Mouse (Mus musculus): ENCODE measurements around the gene Pdhb. TPM values are rescaled to one million over a fixed set of nuclear protein-coding genes. Genes with fewer than 3 reads are reported as not detected.

Gene Pdhb
- polyA plus RNA-seq, 1 experiment from 2014 or later, result 176 TPM

DNA sequence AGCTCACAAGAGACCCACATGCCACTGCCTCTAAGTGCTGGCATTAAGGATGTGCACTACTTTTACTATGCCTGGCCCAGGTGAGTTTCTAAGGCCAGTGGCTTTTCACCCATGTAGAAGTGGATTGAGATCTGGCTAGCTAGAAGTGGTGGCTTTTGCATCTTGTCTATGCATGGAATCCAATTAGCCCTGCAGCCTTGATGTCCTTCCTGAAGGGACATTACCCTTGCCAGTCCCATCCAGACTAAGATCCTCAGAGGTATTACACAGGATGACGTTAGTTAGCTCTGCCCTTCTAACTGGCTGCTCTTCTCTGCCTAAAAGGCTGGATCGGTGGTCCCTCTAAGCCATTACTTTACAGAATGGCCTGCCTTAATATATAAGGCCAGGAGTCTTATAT, 40.2 kb upstream of the Pdhb start:
- Histone ChIP-seq H3K9ac (no peak overlapping the region), H3K36me3 (no peaks in the 10 kb centered on the region), H3K27ac (no peak overlapping the region), H3K4me1 (no peaks in the 10 kb centered on the region; the same call in 1 of the 2 replicates), H3K4me2 (no peak overlapping the region), H3K4me3 (replicated peaks) (no peak overlapping the region), H3K9me3 (no peaks in the 10 kb centered on the region), H3K27me3 (replicated peaks) (no peaks in the 10 kb centered on the region)
- 78% methylated on average over 2 of the region's 2 CpGs for WGBS
- ATAC-seq (ENCODE audit: insufficient read depth, low FRiP score, low read depth), result no peak

DNA sequence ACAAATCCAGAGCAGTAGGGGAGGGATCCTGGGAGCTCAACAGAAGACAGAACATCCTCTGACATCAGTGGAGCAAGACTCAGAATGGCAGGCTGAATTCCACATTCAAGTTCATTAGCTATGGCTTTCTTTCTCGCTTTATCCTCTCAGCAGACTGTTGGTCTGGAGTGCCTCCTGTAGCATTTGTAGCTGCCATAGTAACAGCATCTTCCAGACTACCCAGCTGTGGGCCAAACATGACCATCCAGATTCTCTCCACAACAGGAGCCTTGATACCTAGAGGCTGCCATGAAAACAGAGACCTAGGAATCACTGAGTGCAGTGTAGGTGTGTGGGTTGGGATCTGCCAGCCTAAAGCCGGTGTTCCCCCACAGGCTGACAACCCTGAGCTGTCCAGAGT, 37.1 kb upstream of the Pdhb start:
- Histone ChIP-seq H3K4me1 (peaks cover 2% of the 10 kb centered on the region; the same call in 1 of the 2 replicates), H3K4me3 (replicated peaks) (no peak overlapping the region), H3K9ac (no peak overlapping the region), H3K4me2 (no peak overlapping the region), H3K36me3 (no peaks in the 10 kb centered on the region), H3K27ac (no peak overlapping the region), H3K9me3 (no peaks in the 10 kb centered on the region), H3K27me3 (replicated peaks) (no peaks in the 10 kb centered on the region)
- whole genome bisulfite sequencing, result 86% methylated on average over 2 of the region's 2 CpGs
- no peak for ATAC-seq (ENCODE audit: insufficient read depth, low FRiP score, low read depth)

DNA sequence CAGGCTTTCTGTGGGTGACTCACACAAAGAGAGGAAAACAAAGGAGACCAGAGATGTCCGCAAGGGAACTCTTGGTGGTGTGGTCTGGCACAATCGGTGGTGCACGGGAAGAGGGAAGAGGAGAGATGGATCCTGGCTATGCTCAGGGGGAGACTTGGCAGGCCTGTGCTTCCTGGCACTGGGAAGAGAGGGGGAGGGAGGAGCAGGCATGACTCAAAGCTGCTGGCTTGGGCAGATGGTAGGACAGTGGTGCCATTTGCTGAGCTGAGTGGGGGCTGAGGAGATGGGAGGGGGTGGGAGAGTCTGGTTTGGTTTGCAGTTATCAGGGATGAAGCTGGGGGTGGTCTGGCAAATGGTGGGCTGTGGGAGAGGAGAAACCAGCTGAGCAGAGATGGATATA, 36.1 kb upstream of the Pdhb start:
- WGBS, result 56% methylated on average over 3 of the region's 3 CpGs
- 0 out of 2 replicates have a peak, but pooled peaks cover 2% of the 10 kb centered on the region for H3K4me1 ChIP-seq
- no peaks in the 10 kb centered on the region for H3K36me3 ChIP-seq
- H3K9me3 ChIP-seq, result no peaks in the 10 kb centered on the region
- no peak overlapping the region for H3K4me3 ChIP-seq (replicated peaks)
- no peaks in the 10 kb centered on the region for H3K27me3 ChIP-seq (replicated peaks)
- H3K27ac ChIP-seq, result no peak overlapping the region
- H3K9ac ChIP-seq, result no peak overlapping the region
- ATAC-seq (ENCODE audit: insufficient read depth, low FRiP score, low read depth), result no peak
- H3K4me2 ChIP-seq, result no peak overlapping the region

DNA sequence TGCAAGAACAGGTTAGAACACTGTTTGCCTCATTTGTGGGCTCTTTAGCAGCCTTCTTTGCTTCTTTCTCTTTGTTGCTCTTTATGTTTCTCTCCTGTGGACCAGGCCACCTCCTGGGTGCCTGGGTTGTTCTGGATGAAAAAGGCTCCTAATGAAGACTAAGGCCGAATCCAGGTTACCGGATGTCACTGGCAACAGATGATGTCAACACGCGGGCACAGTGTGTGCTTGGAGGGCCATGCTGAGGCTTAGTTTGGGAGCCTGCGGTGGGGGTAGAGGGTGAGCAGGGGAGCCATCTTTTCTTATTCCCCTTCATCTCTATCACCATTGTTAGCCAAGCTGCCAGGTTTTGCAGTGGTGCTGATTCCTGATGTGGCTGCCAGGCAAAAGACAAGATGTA, 34.7 kb upstream of the Pdhb start:
- ATAC-seq (ENCODE audit: insufficient read depth, low FRiP score, low read depth), result no peak
- no peak overlapping the region for H3K4me2 ChIP-seq
- H3K4me1 ChIP-seq, result 0 out of 2 replicates have a peak, but pooled peaks cover 2% of the 10 kb centered on the region
- no peaks in the 10 kb centered on the region for H3K36me3 ChIP-seq
- no peak overlapping the region for H3K9ac ChIP-seq
- no peak overlapping the region for H3K27ac ChIP-seq
- 76% methylated on average over 5 of the region's 5 CpGs for WGBS
- H3K9me3 ChIP-seq, result no peaks in the 10 kb centered on the region
- H3K27me3 ChIP-seq (replicated peaks), result no peaks in the 10 kb centered on the region
- H3K4me3 ChIP-seq (replicated peaks), result no peak overlapping the region

DNA sequence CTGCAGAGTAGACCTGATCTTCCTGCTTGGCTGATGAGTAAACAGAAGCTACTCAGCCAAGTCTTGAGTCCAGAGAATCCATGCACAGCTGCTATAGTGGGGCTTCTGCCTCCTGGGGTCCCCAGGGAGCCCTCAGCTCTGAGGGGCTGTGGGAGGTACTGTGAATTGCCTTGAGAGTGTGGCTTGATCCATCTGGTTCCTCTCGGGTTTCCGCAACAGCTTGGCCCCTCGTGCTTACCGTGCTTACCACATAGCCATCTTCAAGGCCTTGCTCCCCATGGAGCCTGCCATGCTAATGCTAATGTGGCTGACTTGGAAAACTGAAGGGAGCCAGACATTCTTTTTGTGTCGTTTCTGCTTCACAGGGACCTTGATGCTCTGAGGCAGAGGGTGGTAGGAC, 34.3 kb upstream of the Pdhb start:
- Histone ChIP-seq H3K4me3 (replicated peaks) (no peak overlapping the region), H3K9ac (no peak overlapping the region), H3K4me1 (0 out of 2 replicates have a peak, but pooled peaks cover 2% of the 10 kb centered on the region), H3K27ac (no peak overlapping the region), H3K4me2 (no peak overlapping the region), H3K9me3 (no peaks in the 10 kb centered on the region), H3K27me3 (replicated peaks) (no peaks in the 10 kb centered on the region), H3K36me3 (no peaks in the 10 kb centered on the region)
- 35% methylated on average over 5 of the region's 5 CpGs for WGBS
- ATAC-seq (ENCODE audit: insufficient read depth, low FRiP score, low read depth), result no peak; the same call in 1 of the 2 replicates

DNA sequence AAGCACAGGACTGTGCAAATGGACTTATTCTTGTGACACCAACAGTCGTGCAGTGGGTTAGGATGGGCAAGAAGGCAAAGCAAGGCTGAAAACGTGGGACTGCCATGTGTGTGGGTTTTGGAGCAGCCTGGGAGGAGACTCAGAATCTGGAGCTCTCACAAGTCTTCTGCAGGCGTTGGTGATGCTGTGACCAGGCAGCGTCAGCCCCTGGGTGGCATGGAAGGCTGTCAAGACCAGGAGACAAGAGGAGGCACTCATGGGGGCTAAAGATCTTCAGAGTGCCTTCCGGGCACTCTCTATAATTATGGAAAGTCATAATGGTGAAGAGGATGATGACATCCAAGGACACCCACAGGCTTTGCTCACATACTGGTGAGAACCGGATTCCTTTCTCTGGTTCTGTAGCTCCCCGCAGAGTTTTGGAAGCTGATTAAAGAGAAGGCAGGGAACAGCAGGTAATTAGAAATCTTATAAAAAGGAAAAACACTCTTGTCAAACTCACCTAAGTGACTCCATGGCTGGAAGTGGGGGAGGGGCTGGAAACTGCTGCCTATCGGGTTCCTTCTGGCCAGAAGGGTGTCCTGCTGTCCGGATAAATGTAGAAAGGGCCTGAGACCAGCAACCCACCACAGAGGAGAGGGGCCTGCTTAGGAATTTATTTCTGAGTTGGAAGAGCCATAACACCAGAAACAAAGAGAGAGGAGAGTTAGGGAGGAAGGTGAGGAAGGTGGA, 33.5 kb upstream of the Pdhb start:
- Histone ChIP-seq H3K9me3 (no peaks in the 10 kb centered on the region), H3K4me2 (no peak overlapping the region), H3K27ac (no peak overlapping the region), H3K4me3 (replicated peaks) (no peak overlapping the region), H3K36me3 (no peaks in the 10 kb centered on the region), H3K4me1 (0 out of 2 replicates have a peak, but pooled peaks cover 2% of the 10 kb centered on the region), H3K9ac (no peak overlapping the region), H3K27me3 (replicated peaks) (no peaks in the 10 kb centered on the region)
- no peak for ATAC-seq (ENCODE audit: insufficient read depth, low FRiP score, low read depth)
- WGBS, result 64% methylated on average over 9 of the region's 9 CpGs

DNA sequence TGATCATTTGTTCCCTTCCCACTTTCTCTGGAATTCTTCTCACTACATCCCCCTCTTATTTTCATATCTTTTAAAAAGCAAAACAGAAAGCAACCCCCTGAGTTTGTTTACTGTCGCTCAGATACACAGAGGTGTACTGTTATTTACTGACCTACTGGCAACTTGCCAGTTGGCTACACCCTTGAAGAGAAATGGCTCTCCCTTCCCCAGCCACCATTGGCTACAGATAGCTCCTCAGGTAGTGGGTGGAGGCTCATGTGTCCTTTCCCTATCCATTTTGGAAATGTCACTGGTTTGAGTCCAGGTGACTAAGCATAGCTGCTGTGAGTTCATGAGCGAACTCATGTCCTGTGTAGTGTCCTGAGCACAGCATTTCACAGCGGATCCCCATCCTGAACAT, 28.9 kb upstream of the Pdhb start:
- no peak for ATAC-seq (ENCODE audit: insufficient read depth, low FRiP score, low read depth)
- no peaks in the 10 kb centered on the region for H3K9me3 ChIP-seq

DNA sequence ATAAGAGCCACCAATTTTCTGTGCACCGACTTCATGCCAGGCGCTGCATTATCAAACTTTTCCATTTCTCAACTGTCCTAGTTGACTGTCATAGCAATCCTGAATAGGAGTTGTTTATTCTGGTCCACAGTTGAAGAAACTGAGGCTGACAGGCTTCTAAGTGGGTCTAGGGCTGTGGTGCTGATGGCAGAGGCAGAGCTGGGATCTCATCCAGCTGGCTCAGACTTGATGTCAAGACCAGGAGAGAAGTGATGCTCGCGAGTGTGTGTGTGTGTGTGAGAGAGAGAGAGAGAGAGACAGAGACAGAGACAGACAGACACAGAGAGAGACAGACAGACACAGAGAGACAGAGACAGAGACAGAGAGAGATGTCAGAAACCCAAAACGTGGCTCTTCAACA, 27.9 kb upstream of the Pdhb start:
- Histone ChIP-seq H3K27ac (no peak overlapping the region), H3K4me3 (replicated peaks) (no peak overlapping the region)

More for the DNA sequence above, 28.9 kb upstream of the Pdhb start:
- Histone ChIP-seq H3K27ac (no peak overlapping the region), H3K27me3 (replicated peaks) (no peaks in the 10 kb centered on the region), H3K4me3 (replicated peaks) (no peak overlapping the region), H3K4me1 (no peaks in the 10 kb centered on the region), H3K4me2 (no peak overlapping the region), H3K9ac (no peak overlapping the region), H3K36me3 (no peaks in the 10 kb centered on the region)
- WGBS, result 81% methylated on average over 3 of the region's 3 CpGs

DNA sequence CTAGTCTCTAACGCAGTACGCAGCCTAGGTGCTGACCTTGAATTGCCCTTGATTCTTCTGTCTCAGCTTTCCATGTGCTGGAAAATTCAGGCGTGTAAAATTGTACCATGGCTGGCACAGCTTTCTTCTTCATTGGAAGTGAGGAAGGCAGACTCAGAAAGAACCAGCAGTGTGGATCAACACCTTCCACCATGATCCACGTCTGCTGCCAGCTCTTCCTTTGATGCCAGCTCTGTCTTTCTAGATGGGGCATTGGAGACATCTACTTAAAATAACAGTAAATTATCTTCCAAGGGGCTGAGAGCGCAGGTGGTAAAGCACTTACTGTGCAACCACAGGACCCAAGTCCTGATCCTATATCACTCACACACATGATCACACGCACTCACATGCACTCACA, 19.9 kb upstream of the Pdhb start:
- no peak for ATAC-seq (ENCODE audit: insufficient read depth, low FRiP score, low read depth)
- Histone ChIP-seq H3K9me3 (no peaks in the 10 kb centered on the region), H3K4me3 (replicated peaks) (no peak overlapping the region), H3K27ac (no peak overlapping the region), H3K27me3 (replicated peaks) (no peaks in the 10 kb centered on the region), H3K4me2 (no peak overlapping the region), H3K9ac (no peak overlapping the region), H3K4me1 (no peaks in the 10 kb centered on the region), H3K36me3 (no peaks in the 10 kb centered on the region)
- WGBS, result 87% methylated on average over 6 of the region's 6 CpGs

More for the DNA sequence above, 27.9 kb upstream of the Pdhb start:
- Histone ChIP-seq H3K4me1 (no peaks in the 10 kb centered on the region), H3K4me2 (no peak overlapping the region), H3K27me3 (replicated peaks) (no peaks in the 10 kb centered on the region), H3K9me3 (no peaks in the 10 kb centered on the region), H3K36me3 (no peaks in the 10 kb centered on the region), H3K9ac (no peak overlapping the region)
- no peak for ATAC-seq (ENCODE audit: insufficient read depth, low FRiP score, low read depth)
- 70% methylated on average over 5 of the region's 5 CpGs for WGBS

DNA sequence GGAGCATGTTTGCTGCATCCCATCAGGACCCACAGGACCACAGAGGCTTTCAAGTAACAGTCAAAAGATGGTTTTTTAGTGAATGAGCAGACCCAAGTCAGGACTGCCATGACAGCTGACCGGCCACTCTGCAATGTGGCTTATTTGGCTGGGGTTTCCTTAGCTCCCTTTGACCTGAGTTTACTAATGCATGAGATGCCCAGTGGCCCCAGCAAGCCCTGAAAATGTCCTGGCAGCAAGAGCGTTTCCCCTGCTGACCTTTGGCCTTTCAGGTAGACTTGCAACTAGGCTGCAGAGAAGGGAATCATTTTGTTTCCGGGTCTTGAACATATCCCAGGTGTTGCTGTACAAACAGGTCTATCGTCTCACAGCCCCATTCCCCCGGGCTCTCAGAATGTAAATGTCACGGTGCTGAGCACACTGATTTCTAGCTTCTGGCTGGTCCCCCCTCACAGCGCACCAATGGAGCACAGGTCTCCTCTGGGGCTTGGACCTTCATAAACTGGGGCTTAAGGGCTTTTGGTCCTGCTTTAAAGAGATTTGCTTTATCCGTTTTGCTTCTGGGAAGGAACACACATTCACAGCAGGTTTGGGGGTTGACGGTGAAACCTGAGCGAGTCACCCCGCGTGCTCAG, 18.6 kb upstream of the Pdhb start:
- ATAC-seq (ENCODE audit: insufficient read depth, low FRiP score, low read depth), result no peak
- H3K9ac ChIP-seq, result no peak overlapping the region

DNA sequence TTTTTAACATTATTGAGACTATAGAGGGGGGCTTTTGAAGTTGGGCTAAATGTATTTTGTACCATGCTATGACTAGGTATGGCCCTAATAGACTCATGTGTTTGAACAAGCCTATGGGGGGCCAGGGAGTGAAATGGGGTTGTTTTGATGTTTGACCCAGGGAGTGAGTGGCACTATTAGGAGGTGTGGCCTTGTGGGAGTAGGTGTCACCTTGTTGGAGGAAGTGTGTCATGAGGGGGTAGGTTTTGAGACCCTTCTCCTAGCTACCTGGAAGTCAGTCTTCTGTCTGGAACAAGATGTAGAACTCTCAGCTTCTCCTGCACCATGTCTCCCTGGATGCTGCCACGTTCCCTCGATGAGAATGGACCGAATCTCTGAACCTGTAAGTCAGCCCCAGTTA, 17.7 kb upstream of the Pdhb start:
- H3K4me1 ChIP-seq, result no peaks in the 10 kb centered on the region
- WGBS, result 85% methylated on average over 3 of the region's 3 CpGs

More for the DNA sequence above, 18.6 kb upstream of the Pdhb start:
- H3K36me3 ChIP-seq, result no peaks in the 10 kb centered on the region
- no peak overlapping the region for H3K27ac ChIP-seq
- no peaks in the 10 kb centered on the region for H3K9me3 ChIP-seq
- no peaks in the 10 kb centered on the region for H3K27me3 ChIP-seq (replicated peaks)
- H3K4me3 ChIP-seq (replicated peaks), result no peak overlapping the region
- no peak overlapping the region for H3K4me2 ChIP-seq
- H3K4me1 ChIP-seq, result no peaks in the 10 kb centered on the region
- WGBS, result 55% methylated on average over 12 of the region's 12 CpGs

DNA sequence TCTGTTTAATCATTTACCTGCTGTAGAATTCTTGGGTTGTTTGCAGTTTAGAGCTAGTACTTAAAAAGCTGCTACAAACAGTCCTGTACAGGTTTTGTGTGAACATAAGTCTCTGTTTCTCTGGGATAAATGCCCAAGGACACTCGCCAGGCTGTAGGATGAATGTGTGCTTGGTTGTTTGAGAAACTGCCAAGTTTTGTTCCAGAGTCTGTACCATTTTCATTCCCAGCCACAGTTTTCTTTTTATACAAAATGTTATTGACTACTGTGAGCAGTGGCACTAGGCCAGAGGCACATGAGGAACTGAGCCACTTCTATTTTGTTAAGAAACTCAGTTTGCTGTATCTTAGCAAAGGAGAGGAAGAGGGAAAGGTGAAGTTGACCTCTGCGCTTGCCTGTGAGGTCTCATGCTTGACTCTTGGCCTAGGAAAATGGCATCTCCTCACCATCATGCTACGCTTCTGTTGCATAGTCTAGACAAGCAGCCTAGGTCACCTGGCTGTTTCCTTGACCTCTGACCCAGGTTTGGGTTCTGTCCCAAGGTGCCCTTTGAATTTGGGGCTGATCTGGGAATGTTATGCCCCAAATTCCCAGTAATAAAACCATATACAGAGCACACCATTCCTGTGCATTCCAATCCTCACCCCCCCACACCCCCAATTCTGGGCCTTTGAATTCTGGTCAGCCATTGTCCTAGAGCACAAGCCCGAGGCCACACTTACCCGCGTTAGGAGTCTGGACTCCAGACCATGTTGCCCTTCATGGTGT, 13.6 kb upstream of the Pdhb start:
- Histone ChIP-seq H3K9me3 (no peaks in the 10 kb centered on the region), H3K4me1 (no peaks in the 10 kb centered on the region), H3K4me3 (replicated peaks) (no peak overlapping the region), H3K4me2 (no peak overlapping the region), H3K27me3 (replicated peaks) (no peaks in the 10 kb centered on the region), H3K36me3 (no peaks in the 10 kb centered on the region), H3K9ac (no peak overlapping the region), H3K27ac (no peak overlapping the region)
- no peak; the same call in 1 of the 2 replicates for ATAC-seq (ENCODE audit: insufficient read depth, low FRiP score, low read depth)
- 84% methylated on average over 6 of the region's 6 CpGs for WGBS

More for the DNA sequence above, 17.7 kb upstream of the Pdhb start:
- ATAC-seq (ENCODE audit: insufficient read depth, low FRiP score, low read depth), result no peak
- H3K36me3 ChIP-seq, result no peaks in the 10 kb centered on the region
- no peak overlapping the region for H3K4me2 ChIP-seq
- no peaks in the 10 kb centered on the region for H3K9me3 ChIP-seq
- no peak overlapping the region for H3K9ac ChIP-seq
- no peaks in the 10 kb centered on the region for H3K27me3 ChIP-seq (replicated peaks)
- H3K4me3 ChIP-seq (replicated peaks), result no peak overlapping the region
- no peak overlapping the region for H3K27ac ChIP-seq

All from stomach, embryonic 15.5 days (tissue).